34 mouse cellular contexts compared by ENCODE assay signal in the genomic region with DNA sequence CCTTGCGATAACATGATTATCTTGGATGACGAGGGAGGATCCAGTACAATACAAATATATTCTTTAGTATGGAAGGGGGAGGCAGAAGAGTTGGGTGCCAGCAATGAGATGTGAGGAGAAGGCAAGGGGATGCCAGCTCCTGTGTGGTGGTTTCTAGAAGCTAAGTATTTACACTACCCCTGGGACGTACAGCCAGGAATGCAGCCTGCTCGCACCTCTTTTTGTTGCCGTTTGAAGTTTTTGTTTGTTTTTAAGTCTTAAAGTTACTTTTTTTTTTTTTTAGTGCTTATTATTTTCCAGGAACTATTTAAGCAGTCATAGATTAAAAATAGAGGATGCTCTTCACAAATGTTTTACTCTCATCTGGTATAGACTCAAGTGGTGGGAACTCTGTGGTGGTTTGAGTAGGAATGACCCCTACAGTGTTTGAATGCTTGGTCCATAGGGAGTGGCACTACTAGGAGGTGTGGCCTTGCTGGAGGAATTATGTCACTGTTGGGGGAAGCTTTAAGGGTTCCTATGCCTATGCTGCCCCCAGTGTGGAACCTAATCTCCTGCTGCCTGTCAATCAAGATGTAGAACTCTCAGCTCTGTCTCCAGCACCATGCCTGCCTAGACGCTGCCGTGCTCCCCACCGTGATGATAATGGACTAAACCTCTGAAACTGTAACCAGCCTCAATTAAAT. TPM values are rescaled to one million over a fixed set of nuclear protein-coding genes. Genes with fewer than 3 reads are reported as not detected.
DNase-seq lines count a peak whose midpoint lies in the region; TF ChIP-seq lines count a peak whose summit lies in the region.
"Had no signal": no experiment of that assay in that cellular context is flagged by ENCODE, and none has a peak within 500 bp of the region (broad histone marks: within the 10 kb centered on the region; RNA-seq: fewer than 3 reads in every experiment).

No protein-coding gene starts in this region.

- H3K36me3 ChIP-seq in testis, adult 2 months (ENCODE audit: control insufficient read depth, insufficient read depth, low read length) = no peaks in the 10 kb centered on the region
- H3K36me3 ChIP-seq: embryonic facial prominence, embryonic 10.5 days; embryonic facial prominence, embryonic 13.5 days; forebrain, embryonic 12.5 days; forebrain, embryonic 15.5 days; heart, embryonic 13.5 days had no signal

- H3K4me3 ChIP-seq in testis, adult 2 months (ENCODE audit: control insufficient read depth, low read depth, low read length) = peak overlapping the region; percentile 69
- H3K4me3 ChIP-seq: embryonic facial prominence, embryonic 10.5 days; embryonic facial prominence, embryonic 13.5 days; erythroblast, embryonic 14.5 days; forebrain, embryonic 12.5 days; forebrain, embryonic 15.5 days; heart, embryonic 13.5 days had no signal

- H3K27me3 ChIP-seq in testis, adult 2 months (ENCODE audit: control insufficient read depth, insufficient read depth, low read length) = no peaks in the 10 kb centered on the region
- H3K27me3 ChIP-seq: embryonic facial prominence, embryonic 13.5 days; forebrain, embryonic 12.5 days; forebrain, embryonic 15.5 days; heart, embryonic 13.5 days had no signal

- no peak for TF ChIP-seq CTCF in testis, adult 2 months (IDR thresholded peaks at IDR 0.05; ENCODE audit: control insufficient read depth, insufficient read depth, insufficient replicate concordance, low read depth, low read length)

- TF ChIP-seq POLR2A in testis, adult 2 months (IDR thresholded peaks at IDR 0.05; ENCODE audit: control insufficient read depth, low read depth, low read length) = no peak

- H3K27ac ChIP-seq in testis, adult 2 months (ENCODE audit: control insufficient read depth, insufficient read depth, low read depth, low read length) = peak overlapping the region; percentile 27; the same call in 1 of the 2 replicates
- H3K27ac ChIP-seq: embryonic facial prominence, embryonic 10.5 days; embryonic facial prominence, embryonic 13.5 days; forebrain, embryonic 12.5 days; forebrain, embryonic 15.5 days; heart, embryonic 13.5 days; hindbrain, embryonic 14.5 days; hindbrain, postnatal 0 days had no signal

- DNase-seq in testis, postnatal 14 days (ENCODE audit: low spot score) = no peak
- DNase-seq in ZHBTc4 (ENCODE audit: low read depth, low spot score) = peak; percentile 28
- DNase-seq in testis, postnatal 10 days (ENCODE audit: low spot score) = peak; percentile 26
- DNase-seq in cerebellum, adult 11-12 months = no peak
- DNase-seq in gastrocnemius, postnatal 25 days = no peak
- DNase-seq: adrenal gland, adult 2 months; adrenal gland, postnatal 14 days; cerebellum, adult 2 months; cerebellum, postnatal 10 days; cerebellum, postnatal 36 days; embryo, embryonic 11 days; gastrocnemius, postnatal 10 days; heart, adult 18-20 months; heart, postnatal 14 days; heart, postnatal 4 days had no signal

- peaks cover 3% of the 10 kb centered on the region for H3K4me1 ChIP-seq in testis, adult 2 months (ENCODE audit: control insufficient read depth, insufficient read depth, low read length)
- H3K4me1 ChIP-seq: forebrain, embryonic 12.5 days; forebrain, embryonic 15.5 days; heart, embryonic 13.5 days had no signal

RNA-seq across cellular contexts. Expression of a gene that starts 9.3 kb away (rescaled TPM):
- polyA plus RNA-seq in testis, adult 2 months (2012; rRNA removed) = 3.0 and 4.6 TPM in 2 replicates
- 1 to 10 TPM; 1.3 to 1.5 TPM for total RNA-seq in gastrocnemius, postnatal 25 days (2021)
- polyA plus RNA-seq: CD4-positive, CD25-positive, alpha-beta regulatory T cell, adult 4 months; embryonic facial prominence, embryonic 10.5 days; erythroblast, embryonic 14.5 days; forebrain, embryonic 12.5 days had no signal

RNA-seq across cellular contexts. Expression of a gene that starts 12.1 kb away (rescaled TPM):
- 0.62 and 0.73 TPM in 2 replicates for polyA plus RNA-seq in testis, adult 2 months (2012; rRNA removed)
- 1 to 10 TPM; 1.4 to 2.3 TPM for total RNA-seq in gastrocnemius, postnatal 25 days (2021)
- polyA plus RNA-seq: CD4-positive, CD25-positive, alpha-beta regulatory T cell, adult 4 months; embryonic facial prominence, embryonic 10.5 days; erythroblast, embryonic 14.5 days; forebrain, embryonic 12.5 days; inflammation-experienced regulatory T-cells, adult 6 months had no signal

RNA-seq across cellular contexts. Expression of a gene that starts 29.1 kb away (rescaled TPM):
- not detected in 2 replicates for polyA plus RNA-seq in testis, adult 2 months (2012; rRNA removed)
- not detected for total RNA-seq in gastrocnemius, postnatal 25 days (2021)
- total RNA-seq: adrenal gland, adult 2 months; adrenal gland, postnatal 14 days; adrenal gland, postnatal 4 days; ES-E14; gastrocnemius, postnatal 10 days; gastrocnemius, postnatal 4 days; heart, adult 18-20 months; heart, postnatal 14 days; heart, postnatal 4 days; hindbrain, postnatal 0 days had no signal
- polyA plus RNA-seq: adrenal gland, adult 2 months; C2C12; CD4-positive, CD25-positive, alpha-beta regulatory T cell, adult 4 months; cerebellum, adult 2 months; cortical plate, adult 2 months; embryonic facial prominence, embryonic 10.5 days; embryonic facial prominence, embryonic 13.5 days; erythroblast, embryonic 14.5 days; forebrain, embryonic 15.5 days; heart, embryonic 13.5 days; heart, embryonic 16.5 days; hindbrain, embryonic 11.5 days; hindbrain, embryonic 14.5 days; hindbrain, postnatal 0 days; inflammation-experienced regulatory T-cells, adult 6 months; intestine, embryonic 16.5 days had no signal

RNA-seq across cellular contexts. Expression of a gene that starts 31.7 kb away (rescaled TPM):
- not detected in 2 replicates for polyA plus RNA-seq in testis, adult 2 months (2012; rRNA removed)
- total RNA-seq in gastrocnemius, postnatal 25 days (2021) = not detected
- total RNA-seq: adrenal gland, adult 2 months; adrenal gland, postnatal 14 days; adrenal gland, postnatal 4 days; ES-E14; gastrocnemius, postnatal 10 days; gastrocnemius, postnatal 4 days; heart, adult 18-20 months; heart, postnatal 14 days; heart, postnatal 4 days; hindbrain, postnatal 0 days had no signal
- polyA plus RNA-seq: adrenal gland, adult 2 months; C2C12; CD4-positive, CD25-positive, alpha-beta regulatory T cell, adult 4 months; cerebellum, adult 2 months; cortical plate, adult 2 months; embryonic facial prominence, embryonic 10.5 days; embryonic facial prominence, embryonic 13.5 days; erythroblast, embryonic 14.5 days; forebrain, embryonic 12.5 days; forebrain, embryonic 15.5 days; heart, embryonic 13.5 days; heart, embryonic 16.5 days; hindbrain, embryonic 11.5 days; hindbrain, embryonic 14.5 days; hindbrain, postnatal 0 days; inflammation-experienced regulatory T-cells, adult 6 months; intestine, embryonic 16.5 days had no signal

RNA-seq across cellular contexts. Expression of a gene that starts 38.5 kb away (rescaled TPM):
- polyA plus RNA-seq in testis, adult 2 months (2012; rRNA removed) = not detected in 2 replicates
- not detected for total RNA-seq in gastrocnemius, postnatal 25 days (2021)
- total RNA-seq: adrenal gland, adult 2 months; adrenal gland, postnatal 14 days; adrenal gland, postnatal 4 days; ES-E14; gastrocnemius, postnatal 10 days; gastrocnemius, postnatal 4 days; heart, adult 18-20 months; heart, postnatal 14 days; heart, postnatal 4 days; hindbrain, postnatal 0 days had no signal
- polyA plus RNA-seq: adrenal gland, adult 2 months; C2C12; CD4-positive, CD25-positive, alpha-beta regulatory T cell, adult 4 months; cerebellum, adult 2 months; cortical plate, adult 2 months; embryonic facial prominence, embryonic 13.5 days; erythroblast, embryonic 14.5 days; forebrain, embryonic 12.5 days; forebrain, embryonic 15.5 days; heart, embryonic 13.5 days; heart, embryonic 16.5 days; hindbrain, embryonic 11.5 days; hindbrain, embryonic 14.5 days; hindbrain, postnatal 0 days; inflammation-experienced regulatory T-cells, adult 6 months; intestine, embryonic 16.5 days had no signal

Comparison
In these comparisons a context has a peak if more than half of its experiments do, and no peak if none do; other contexts are left out.
1. DNase-seq: peak in ZHBTc4 (single experiment) and testis, postnatal 10 days (single experiment); none in testis, postnatal 14 days (single experiment), cerebellum, adult 11-12 months (single experiment) and gastrocnemius, postnatal 25 days (single experiment).